Mouse (Mus musculus) myocyte (in vitro differentiated cells): Measurements from ENCODE around the gene Sod1. TPM values are rescaled to one million over a fixed set of nuclear protein-coding genes. Genes with fewer than 3 reads are reported as not detected.
"Not testable (repeated sequence)": the region's sequence is repeated elsewhere in the genome, so short reads cannot be mapped to it uniquely, and the experiment has no call there.

Experiments used
- H3K27me3 ChIP-seq: one replicate; pipeline ENCODE4 v1.6.1; 2011; ENCODE audit not compliant: control insufficient read depth, insufficient read depth, insufficient read length
- H3K36me3 ChIP-seq: one replicate; pipeline ENCODE4 v1.6.1; 2011; ENCODE audit not compliant: control insufficient read depth, insufficient read depth
- H3K4me2 ChIP-seq: one replicate; pipeline ENCODE4 v1.6.1; 2011; ENCODE audit warnings: low read depth, control low read depth
- H3K4me3 ChIP-seq: one replicate; pipeline ENCODE4 v1.5.1; 2011; ENCODE audit warnings: mild to moderate bottlenecking, control low read depth, moderate library complexity
- H3K79me2 ChIP-seq: one replicate; pipeline ENCODE4 v1.6.1; 2011; ENCODE audit not compliant: control insufficient read depth, insufficient read depth
- H3ac ChIP-seq: one replicate; pipeline ENCODE4 v1.6.1; 2011; ENCODE audit not compliant: control insufficient read depth, insufficient read length
- CEBPB ChIP-seq: IDR thresholded peaks from 2 replicates; pipeline ENCODE4 v1.6.1; 2011; ENCODE audit warnings: mild to moderate bottlenecking, moderate library complexity; ENCODE audit not compliant: poor library complexity, insufficient read depth, severe bottlenecking
- E2F4 ChIP-seq: IDR thresholded peaks from one replicate; pipeline ENCODE4 v1.6.1; 2011; ENCODE audit warnings: mild to moderate bottlenecking, control low read depth, moderate library complexity; ENCODE audit not compliant: insufficient read depth
- MAX ChIP-seq: IDR thresholded peaks from one replicate; pipeline ENCODE4 v1.6.1; 2011; ENCODE audit warnings: low read depth, mild to moderate bottlenecking, control low read depth
- MYOD1 ChIP-seq, 3 experiments: IDR thresholded peaks; one replicate each; pipeline ENCODE4 v1.6.1; 2011; ENCODE audit warnings: control low read depth in 2 of 3, low read depth in 2 of 3, mild to moderate bottlenecking in 2 of 3, moderate library complexity in 1 of 3; ENCODE audit not compliant: insufficient read length in 2 of 3, control insufficient read depth in 1 of 3
- MYOG ChIP-seq, 3 experiments: IDR thresholded peaks; one replicate each; pipeline ENCODE4 v1.6.1; 2011; ENCODE audit warnings: control low read depth in 2 of 3, low read depth in 2 of 3, mild to moderate bottlenecking in 2 of 3; ENCODE audit not compliant: insufficient read length in 2 of 3, control insufficient read depth in 1 of 3, insufficient read depth in 1 of 3
- POLR2A ChIP-seq: IDR thresholded peaks from one replicate; pipeline ENCODE4 v1.6.1; 2011; ENCODE audit warnings: low read depth, mild to moderate bottlenecking, control low read depth, moderate library complexity; ENCODE audit not compliant: insufficient read length
- POLR2AphosphoS2 ChIP-seq: IDR thresholded peaks from one replicate; pipeline ENCODE4 v1.6.1; 2011; ENCODE audit warnings: low read depth, control low read depth; ENCODE audit not compliant: insufficient read length
- REST ChIP-seq: IDR thresholded peaks from one replicate; pipeline ENCODE4 v1.6.1; 2011; ENCODE audit warnings: mild to moderate bottlenecking, control low read depth, moderate library complexity; ENCODE audit not compliant: insufficient read depth, insufficient read length
- SRF ChIP-seq: IDR thresholded peaks from one replicate; pipeline ENCODE4 v1.6.1; 2011; ENCODE audit warnings: low read depth; ENCODE audit not compliant: control insufficient read depth, insufficient read length
- TCF12 ChIP-seq: IDR thresholded peaks from one replicate; pipeline ENCODE4 v1.6.1; 2011; ENCODE audit warnings: mild to moderate bottlenecking, control low read depth; ENCODE audit not compliant: poor library complexity, insufficient read depth, severe bottlenecking
- TCF3 ChIP-seq: IDR thresholded peaks from one replicate; pipeline ENCODE4 v1.6.1; 2011; ENCODE audit warnings: low read depth, control low read depth; ENCODE audit not compliant: insufficient read length
- USF1 ChIP-seq: IDR thresholded peaks from one replicate; pipeline ENCODE4 v1.6.1; 2011; ENCODE audit warnings: low read depth, mild to moderate bottlenecking, control low read depth, moderate library complexity
- polyA plus RNA-seq: library from polyadenylated mRNA; unstranded; fragments of >200 nt; fragmentation: generic; extraction: Trizol; gene quantifications from one replicate; pipeline ENCODE4 v1.2.1, GENCODE M21; 2012; ENCODE audit warnings: missing spikeins

Sod1 gene
- polyA plus RNA-seq, 1 experiment: 551 TPM

DNA sequence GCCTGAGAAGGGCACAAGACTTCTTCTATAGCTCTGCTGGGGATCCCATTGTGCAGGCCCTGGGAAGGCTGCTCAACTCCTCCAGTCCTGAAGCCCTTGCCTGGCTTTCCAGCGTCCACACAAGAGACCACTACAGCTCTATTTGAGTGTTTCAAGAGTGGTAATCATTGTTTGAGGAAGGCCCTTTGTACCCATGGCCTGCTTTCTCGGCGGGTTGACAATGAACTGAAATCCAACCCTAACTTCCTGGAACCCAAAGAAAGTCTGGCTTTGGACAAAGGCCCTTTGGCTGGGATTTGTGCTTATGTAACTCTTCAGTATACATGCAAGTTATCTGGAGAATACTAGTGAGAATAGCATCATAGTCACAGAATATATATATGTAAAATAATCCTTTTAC lies 3.2 kb upstream of the Sod1 start:
- H3K4me2 ChIP-seq: no peak overlapping the region
- no peaks in the 10 kb centered on the region for H3K36me3 ChIP-seq
- no peak overlapping the region for H3ac ChIP-seq
- H3K79me2 ChIP-seq: peaks cover 14% of the 10 kb centered on the region
- no peaks in the 10 kb centered on the region for H3K27me3 ChIP-seq
- no peak overlapping the region for H3K4me3 ChIP-seq
- TF ChIP-seq TCF12: no peak
- TF ChIP-seq TCF3: no peak
- no peak for TF ChIP-seq POLR2AphosphoS2
- no peak for TF ChIP-seq REST
- TF ChIP-seq MYOD1 (IDR thresholded peaks at IDR 0.05; ENCODE audit: control insufficient read depth in 1 of 3, insufficient read length in 2 of 3, low read depth in 2 of 3): no peak
- TF ChIP-seq POLR2A: no peak
- no peak for TF ChIP-seq USF1
- no peak for TF ChIP-seq E2F4
- no peak for TF ChIP-seq MYOG (IDR thresholded peaks at IDR 0.05; ENCODE audit: control insufficient read depth in 1 of 3, insufficient read depth in 1 of 3, insufficient read length in 2 of 3, low read depth in 2 of 3)
- TF ChIP-seq SRF: no peak
- no peak for TF ChIP-seq MAX

DNA sequence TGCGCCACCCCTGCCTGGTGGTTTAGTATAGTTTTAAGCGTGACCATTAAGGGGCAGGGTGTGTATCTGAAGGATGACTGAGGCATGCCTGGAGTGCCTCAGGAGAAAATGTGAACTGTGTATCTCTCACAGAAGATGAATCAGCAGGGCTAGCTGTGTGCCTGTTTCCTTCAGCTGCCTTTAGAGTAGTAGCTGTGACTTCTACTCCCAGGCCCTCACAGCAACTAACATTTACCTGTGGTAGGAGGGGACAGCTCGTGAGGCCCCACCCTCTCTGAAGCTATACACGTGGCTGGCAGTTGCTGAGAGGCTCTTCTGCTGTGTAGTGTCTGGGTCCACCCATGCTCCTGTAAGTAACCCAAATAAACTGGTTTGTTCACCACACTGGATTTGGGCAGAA lies 2.6 kb upstream of the Sod1 start:
- Histone ChIP-seq H3ac (no peak overlapping the region), H3K36me3 (peaks cover under 1% of the 10 kb centered on the region), H3K27me3 (no peaks in the 10 kb centered on the region), H3K4me2 (no peak overlapping the region), H3K79me2 (peaks cover 20% of the 10 kb centered on the region), H3K4me3 (no peak overlapping the region)
- TF ChIP-seq REST: no peak
- no peak for TF ChIP-seq E2F4
- no peak for TF ChIP-seq POLR2AphosphoS2
- TF ChIP-seq TCF3: no peak
- no peak for TF ChIP-seq MYOD1 (IDR thresholded peaks at IDR 0.05; ENCODE audit: control insufficient read depth in 1 of 3, insufficient read length in 2 of 3, low read depth in 2 of 3)
- TF ChIP-seq CEBPB: no peak
- no peak for TF ChIP-seq USF1
- no peak for TF ChIP-seq MYOG (IDR thresholded peaks at IDR 0.05; ENCODE audit: control insufficient read depth in 1 of 3, insufficient read depth in 1 of 3, insufficient read length in 2 of 3, low read depth in 2 of 3)
- TF ChIP-seq TCF12: no peak
- TF ChIP-seq POLR2A: no peak
- TF ChIP-seq SRF: no peak
- no peak for TF ChIP-seq MAX

GRCm38 (mm10) chr16:90219445-90219844 lies 1.1 kb upstream of the Sod1 start:
- H3K36me3 ChIP-seq: peaks cover 12% of the 10 kb centered on the region
- peak overlapping the region; percentile 80 for H3K4me3 ChIP-seq
- not testable (repeated sequence) for H3ac ChIP-seq, H3K27me3 ChIP-seq, H3K4me2 ChIP-seq
- peaks cover 31% of the 10 kb centered on the region for H3K79me2 ChIP-seq

- TF ChIP-seq MYOD1 (IDR thresholded peaks at IDR 0.05; ENCODE audit: control insufficient read depth in 1 of 3, insufficient read length in 2 of 3, low read depth in 2 of 3) (peak in 2 of 3 experiments; percentile 52 to 72), TCF3 (no peak), CEBPB (no peak), MAX (no peak), MYOG (IDR thresholded peaks at IDR 0.05; ENCODE audit: control insufficient read depth in 1 of 3, insufficient read depth in 1 of 3, insufficient read length in 2 of 3, low read depth in 2 of 3) (peak in 2 of 3 experiments; percentile 34 to 75)
- H3K27me3 ChIP-seq: no peaks in the 10 kb centered on the region
- peak overlapping the region; percentile 99 for H3K4me2 ChIP-seq
- H3K4me3 ChIP-seq: peak overlapping the region; percentile 80
- H3ac ChIP-seq: peak overlapping the region; percentile 82
- peaks cover 26% of the 10 kb centered on the region for H3K36me3 ChIP-seq
- H3K79me2 ChIP-seq: peaks cover 31% of the 10 kb centered on the region
Measured at GRCm38 (mm10) chr16:90220892-90221431, 408 bp downstream of the Sod1 start.

DNA sequence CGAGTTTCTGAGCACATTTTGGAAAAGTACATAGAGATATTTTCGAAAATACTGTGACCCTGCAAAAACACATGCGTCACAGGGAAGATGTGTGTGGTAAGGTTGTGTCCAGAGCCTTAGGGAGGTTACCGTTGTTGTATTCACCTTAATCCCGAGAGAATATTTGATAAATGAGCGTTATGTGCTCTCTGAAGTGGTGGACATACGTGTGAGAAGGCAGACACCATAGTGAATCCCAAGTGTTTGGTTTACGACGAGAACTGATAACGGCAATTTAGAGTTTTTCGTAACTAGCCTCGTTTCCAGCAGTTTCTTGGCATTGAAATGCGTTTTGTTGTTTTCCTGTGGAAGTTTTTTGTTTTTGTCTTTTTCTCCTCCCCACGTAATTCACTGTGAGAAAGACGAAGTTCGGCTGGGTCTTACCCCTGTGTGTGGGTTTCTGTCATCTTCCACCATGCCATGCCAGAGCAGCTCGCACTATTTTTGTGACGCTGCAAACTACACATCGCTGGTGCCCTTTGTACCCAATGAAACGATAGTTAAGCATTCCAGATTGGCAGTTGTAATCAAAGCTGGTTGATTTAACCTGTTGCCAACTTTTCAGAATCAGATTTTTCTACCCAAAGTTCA lies 1.0 kb downstream of the Sod1 start:
- Histone ChIP-seq H3K4me2 (peak overlapping the region; percentile 99), H3K79me2 (peaks cover 31% of the 10 kb centered on the region), H3K4me3 (peak overlapping the region; percentile 80), H3ac (peak overlapping the region; percentile 82), H3K36me3 (peaks cover 32% of the 10 kb centered on the region), H3K27me3 (no peaks in the 10 kb centered on the region)
- TF ChIP-seq MYOG (IDR thresholded peaks at IDR 0.05; ENCODE audit: control insufficient read depth in 1 of 3, insufficient read depth in 1 of 3, insufficient read length in 2 of 3, low read depth in 2 of 3): no peak
- TF ChIP-seq SRF: no peak
- no peak for TF ChIP-seq MYOD1 (IDR thresholded peaks at IDR 0.05; ENCODE audit: control insufficient read depth in 1 of 3, insufficient read length in 2 of 3, low read depth in 2 of 3)
- no peak for TF ChIP-seq CEBPB
- TF ChIP-seq USF1: no peak
- no peak for TF ChIP-seq REST
- TF ChIP-seq TCF3: no peak
- no peak for TF ChIP-seq TCF12
